Mouse (Mus musculus): Measurements from ENCODE around the gene Zfp994.
A peak's percentile ranks its signal among the peaks of the same experiment; 100 is the strongest.
"Not testable (repeated sequence)": the region's sequence is repeated elsewhere in the genome, so short reads cannot be mapped to it uniquely, and the experiment has no call there.

Gene Zfp994

DNA sequence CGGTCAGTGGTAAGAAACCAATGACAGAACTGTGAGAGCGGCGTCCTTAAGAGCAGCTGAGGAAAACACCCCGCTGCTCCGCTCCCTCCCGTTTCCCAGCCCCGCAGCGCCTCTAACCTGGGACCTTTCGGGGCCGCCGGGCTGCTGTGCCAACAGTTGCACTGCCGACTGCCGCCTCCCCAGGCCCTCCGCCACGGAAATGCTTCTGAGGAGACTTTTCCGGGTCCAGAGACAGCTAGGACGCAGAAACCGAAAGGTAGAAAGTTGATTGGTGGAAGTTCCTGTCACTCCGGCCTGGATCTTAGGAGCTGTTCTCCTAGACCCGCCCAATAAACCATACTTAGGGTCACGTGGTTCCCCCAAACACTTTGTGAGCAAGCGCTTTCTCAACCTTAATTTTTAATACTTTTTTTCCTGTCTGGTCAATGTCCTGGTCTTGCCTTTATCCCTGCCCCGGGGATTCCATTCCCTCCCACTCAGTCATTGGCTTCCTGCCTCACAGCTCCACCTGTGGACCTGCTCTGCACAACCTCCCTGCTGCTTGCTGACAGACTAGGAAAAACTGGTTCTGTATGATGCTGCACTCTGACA, at the start of gene Zfp994:
Gene Zfp994, minus strand, starts transcription at position 195 of the 591 bp plus-strand sequence.
- peak; percentile 90 for DNase-seq

DNA sequence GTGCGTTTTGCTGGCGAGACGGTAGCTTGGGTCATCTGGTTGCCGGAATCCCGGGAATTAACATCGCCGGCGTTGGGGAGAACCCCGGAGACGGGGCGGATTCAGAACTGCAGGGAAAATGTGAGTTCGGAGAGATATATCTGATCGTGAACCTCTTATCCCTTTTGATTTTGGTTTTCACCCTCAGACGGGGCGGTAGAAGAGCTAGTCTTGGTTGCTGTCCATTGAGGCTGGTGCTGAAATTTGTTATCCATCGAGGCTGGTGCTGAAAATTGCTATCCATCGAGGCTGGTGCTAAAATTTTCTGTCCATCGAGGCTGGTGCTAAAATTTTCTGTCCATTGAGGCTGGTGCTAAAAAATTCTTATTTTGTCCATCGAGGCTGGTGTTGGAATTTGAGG, 5.3 kb upstream of the Zfp994 start:
- not testable (repeated sequence) for DNase-seq

DNA sequence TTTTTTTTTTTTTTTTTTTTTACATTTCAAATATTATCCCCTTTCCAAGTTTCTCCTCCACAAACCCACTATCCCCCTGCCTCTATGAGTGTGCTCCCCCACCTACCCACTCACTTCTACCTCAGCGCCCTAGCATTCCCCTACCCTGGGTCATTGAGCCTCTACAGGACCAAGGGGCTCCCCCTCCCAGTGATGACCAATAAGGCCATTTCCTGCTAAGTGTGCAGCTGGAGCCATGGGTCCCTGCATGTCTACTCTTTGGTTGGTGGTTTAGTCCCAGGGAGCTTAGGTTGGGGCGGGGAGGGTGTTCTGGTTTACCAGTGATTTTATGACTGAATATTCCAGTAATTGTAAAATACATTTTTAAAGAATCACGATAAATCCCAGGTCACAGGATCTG, 401 bp downstream of the Zfp994 start:
- DNase-seq, result peak; percentile 12

DNA sequence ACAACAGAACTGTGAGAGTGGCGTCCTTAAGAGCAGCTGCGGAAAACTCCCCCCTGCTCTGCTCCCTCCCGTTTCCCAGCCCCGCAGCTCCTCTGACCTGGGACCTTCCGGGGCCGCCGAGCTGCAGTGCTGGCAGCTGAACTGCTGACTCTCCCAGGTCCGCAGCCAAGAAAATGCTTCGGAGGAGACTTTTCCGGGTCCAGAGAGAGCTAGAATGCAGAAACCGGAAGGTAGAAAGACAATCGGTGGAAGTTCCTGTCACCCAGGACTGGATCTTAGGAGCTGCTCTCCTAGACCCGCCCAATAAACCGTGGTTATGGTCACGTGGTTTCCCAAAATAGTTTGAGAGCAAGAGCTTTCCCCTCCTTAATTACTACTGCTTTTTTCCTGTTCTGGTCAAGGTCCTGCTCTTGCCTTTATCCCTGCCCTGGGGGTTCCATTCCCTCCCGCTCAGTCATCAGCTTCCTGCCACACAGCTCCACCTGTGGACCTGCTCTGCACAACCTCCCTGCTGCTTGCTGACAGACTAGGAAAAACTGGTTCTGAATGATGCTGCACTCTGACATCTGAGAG, 59.6 kb downstream of the Zfp994 start, which contains the start of gene Zfp947:
Gene Zfp947, minus strand, starts transcription at position 469 of the 573 bp plus-strand sequence.
- peak; percentile 25 for DNase-seq

DNA sequence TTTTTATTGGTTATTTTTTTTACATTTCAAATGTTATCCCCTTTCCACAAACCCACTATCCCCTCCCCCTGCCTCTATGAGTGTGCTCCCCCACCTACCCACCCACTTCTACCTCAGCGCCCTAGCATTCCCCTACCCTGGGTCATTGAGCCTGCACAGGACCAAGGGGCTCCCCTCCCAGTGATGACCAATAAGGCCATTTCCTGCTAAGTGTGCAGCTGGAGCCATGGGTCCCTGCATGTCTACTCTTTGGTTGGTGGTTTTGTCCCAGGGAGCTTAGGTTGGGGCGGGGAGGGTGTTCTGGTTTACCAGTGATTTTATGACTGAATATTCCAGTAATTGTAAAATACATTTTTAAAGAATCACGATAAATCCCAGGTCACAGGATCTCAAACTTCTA, 60.1 kb downstream of the Zfp994 start:
- not testable (repeated sequence) for DNase-seq

DNA sequence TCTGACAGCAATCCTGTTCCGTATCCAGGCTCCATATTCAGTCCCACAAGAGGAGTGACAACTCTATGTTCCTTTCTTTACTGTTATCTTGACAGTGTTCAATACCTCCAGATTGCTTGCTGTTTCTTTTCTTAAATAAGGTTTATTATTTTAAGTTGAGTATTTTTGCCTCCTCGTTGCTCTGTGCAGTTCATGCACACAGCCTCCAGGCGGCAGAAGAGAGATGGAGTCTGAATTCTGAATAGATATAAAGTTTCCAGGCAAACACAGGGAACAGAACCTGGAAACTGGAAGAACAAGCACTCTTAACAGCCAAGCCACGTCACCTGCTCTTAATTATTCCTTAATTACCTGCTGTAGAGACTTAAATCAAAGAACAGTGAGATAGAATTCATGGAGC, 71.5 kb downstream of the Zfp994 start:
- not testable (repeated sequence) for DNase-seq

Data from cerebellum, adult 11 months (tissue).